Mouse (Mus musculus) midbrain, postnatal 0 days (tissue): ENCODE data around the gene Ccdc184. TPM values are rescaled to one million over a fixed set of nuclear protein-coding genes. Genes with fewer than 3 reads are reported as not detected.

Source experiments
- ATAC-seq: fragments of 200-750 bp; cut with Nextera tagmentation; 2 replicates; pipeline ENCODE4 v1.8.0; 2017; ENCODE audit warnings: moderate number of reproducible peaks, mild to moderate bottlenecking, moderate TSS enrichment, moderate library complexity; ENCODE audit not compliant: low FRiP score
- DNase-seq: peaks from one replicate; pipeline ENCODE4 v3.0.0-alpha.2; 2015; ENCODE audit warnings: low spot score
- H3K27ac ChIP-seq: fragments of 300-500 bp; sonication (generic); 2 replicates; pipeline ENCODE4 v1.5.1; 2014; ENCODE audit warnings: low read depth, mild to moderate bottlenecking, low read length, mixed read lengths
- H3K27me3 ChIP-seq: fragments of 300-500 bp; sonication (generic); 2 replicates; pipeline ENCODE4 v1.6.1; 2014; ENCODE audit warnings: low read length, control low read depth, mixed read lengths; ENCODE audit not compliant: insufficient read depth
- H3K36me3 ChIP-seq: fragments of 300-500 bp; sonication (generic); 2 replicates; pipeline ENCODE4 v1.6.1; 2014; ENCODE audit warnings: low read length, control low read depth, mixed read lengths; ENCODE audit not compliant: insufficient read depth
- H3K4me1 ChIP-seq: fragments of 300-500 bp; sonication (generic); 2 replicates; pipeline ENCODE4 v1.6.1; 2014; ENCODE audit warnings: mild to moderate bottlenecking, control low read depth, antibody characterized with exemption, low read length, mixed read lengths; ENCODE audit not compliant: insufficient read depth
- H3K4me2 ChIP-seq: fragments of 300-500 bp; sonication (generic); 2 replicates; pipeline ENCODE4 v1.6.1; 2014; ENCODE audit warnings: low read depth, mild to moderate bottlenecking, low read length, mixed read lengths; ENCODE audit not compliant: poor library complexity, severe bottlenecking
- H3K4me3 ChIP-seq: fragments of 300-500 bp; sonication (generic); 2 replicates; pipeline ENCODE4 v1.5.1; 2014; ENCODE audit warnings: low read depth, mild to moderate bottlenecking, low read length, moderate library complexity
- H3K9ac ChIP-seq: fragments of 300-500 bp; sonication (generic); replicated peaks from 2 replicates; pipeline ENCODE4 v1.6.1; 2014; ENCODE audit warnings: mild to moderate bottlenecking, low read length, moderate library complexity, mixed read lengths; ENCODE audit not compliant: poor library complexity, severe bottlenecking
- H3K9me3 ChIP-seq: fragments of 300-500 bp; sonication (generic); 2 replicates; pipeline ENCODE4 v1.6.1; 2016; ENCODE audit warnings: low read length, control low read depth
- CTCF ChIP-seq: IDR thresholded peaks from 2 replicates; pipeline ENCODE4 v1.5.1; 2016; ENCODE audit warnings: antibody characterized with exemption, mild to moderate bottlenecking
- WGBS: fragments of 180-500 bp; shearing (Covaris S2); extraction: QIAGEN DNeasy Blood & Tissue Kit; methylation state at CpG from one replicate; pipeline ENCODE4 v1.1.7; 2014; 5-methylcytosine and 5-hydroxymethylcytosine counted together
- polyA plus RNA-seq: library from polyadenylated mRNA; unstranded; fragments of >200 nt; fragmentation: Nextera tagmentation; extraction: Ambion mirVana; gene quantifications from 2 replicates; pipeline ENCODE4 v1.2.1, GENCODE M21; 2015
- total RNA-seq: library from RNA; depleted of rRNA; stranded (reverse); fragments of >200 nt; gene quantifications from 2 replicates; pipeline ENCODE4 v1.2.3, GENCODE M21; 2014

The Ccdc184 gene
- total and polyA plus RNA-seq, 2 experiments from 2014 or later = 127 to 132 TPM

DNA sequence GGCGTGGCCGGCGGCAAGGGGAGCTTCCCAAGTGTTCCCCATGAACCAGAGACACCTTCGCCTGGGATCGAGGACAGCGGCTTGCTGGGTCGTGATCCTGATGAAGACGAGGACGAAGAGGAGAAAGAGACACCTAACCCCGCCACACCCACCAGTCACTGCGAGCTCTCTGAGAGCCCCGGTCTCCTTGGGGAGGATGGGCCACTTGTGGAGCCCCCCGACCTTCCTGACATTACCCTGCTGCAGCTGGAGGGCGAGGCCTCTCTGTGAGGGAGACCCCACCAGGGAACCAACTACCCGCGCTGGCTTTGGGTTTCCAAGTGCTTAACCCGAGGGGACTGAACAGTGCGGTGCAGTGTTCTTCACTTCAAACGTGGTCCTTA lies 1.7 kb downstream of the Ccdc184 start:
- Histone ChIP-seq H3K4me1 (0 out of 2 replicates have a peak, but pooled peaks cover 11% of the 10 kb centered on the region), H3K27me3 (no peaks in the 10 kb centered on the region), H3K36me3 (no peaks in the 10 kb centered on the region), H3K4me2 (peak overlapping the region; percentile 84), H3K27ac (no peak overlapping the region), H3K4me3 (peak overlapping the region; percentile 66), H3K9ac (peak overlapping the region; percentile 81), H3K9me3 (no peaks in the 10 kb centered on the region)
- 3% methylated on average over 19 of the region's 19 CpGs for WGBS
- no peak for DNase-seq
- TF ChIP-seq CTCF = no peak
- ATAC-seq = no peak

GRCm38 (mm10) chr15:98170365-98170764 lies 3.4 kb downstream of the Ccdc184 start:
- 0 out of 2 replicates have a peak, but pooled peaks cover 11% of the 10 kb centered on the region for H3K4me1 ChIP-seq
- no peak overlapping the region; the same call in 1 of the 2 replicates for H3K9ac ChIP-seq
- DNase-seq = peak; percentile 75
- no peaks in the 10 kb centered on the region for H3K27me3 ChIP-seq
- H3K27ac ChIP-seq = no peak overlapping the region
- H3K36me3 ChIP-seq = no peaks in the 10 kb centered on the region
- H3K9me3 ChIP-seq = no peaks in the 10 kb centered on the region
- peak; percentile 21; the same call in 1 of the 2 replicates for ATAC-seq
- peak overlapping the region; percentile 66 for H3K4me3 ChIP-seq
- peak overlapping the region; percentile 84 for H3K4me2 ChIP-seq
- WGBS = 27% methylated on average over 7 of the region's 7 CpGs
- TF ChIP-seq CTCF = peak; percentile 27

DNA sequence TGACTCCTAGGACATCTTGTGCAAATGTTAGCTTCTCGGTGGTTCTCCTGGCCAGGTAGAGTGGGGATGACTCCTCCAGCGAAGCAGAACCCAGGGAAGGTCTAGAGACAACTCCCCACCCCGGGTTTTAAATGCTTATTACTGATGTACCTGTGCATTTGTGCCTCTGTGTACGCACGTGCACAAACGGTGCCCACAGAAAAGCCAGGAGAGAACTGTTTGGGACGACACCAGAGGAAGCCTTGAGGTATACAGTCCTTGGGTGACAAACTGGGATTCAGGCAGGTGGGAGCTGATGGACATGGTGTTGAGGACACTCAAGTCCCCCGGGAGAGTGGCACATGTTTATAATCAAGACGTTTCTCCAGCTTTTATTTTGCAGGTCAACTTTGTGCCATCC lies 4.0 kb downstream of the Ccdc184 start:
- H3K4me1 ChIP-seq = 0 out of 2 replicates have a peak, but pooled peaks cover 11% of the 10 kb centered on the region
- H3K9me3 ChIP-seq = no peaks in the 10 kb centered on the region
- no peaks in the 10 kb centered on the region for H3K27me3 ChIP-seq
- 78% methylated on average over 9 of the region's 9 CpGs for WGBS
- DNase-seq = no peak
- H3K4me2 ChIP-seq = peak overlapping the region; percentile 84
- TF ChIP-seq CTCF = no peak
- H3K27ac ChIP-seq = no peak overlapping the region
- no peak for ATAC-seq
- H3K9ac ChIP-seq = no peak overlapping the region; the same call in 1 of the 2 replicates
- H3K36me3 ChIP-seq = no peaks in the 10 kb centered on the region
- peak overlapping the region; percentile 66 for H3K4me3 ChIP-seq

GRCm38 (mm10) chr15:98172113-98172512 lies 5.2 kb downstream of the Ccdc184 start:
- DNase-seq = no peak
- no peaks in the 10 kb centered on the region for H3K36me3 ChIP-seq
- H3K9ac ChIP-seq = no peak overlapping the region
- no peaks in the 10 kb centered on the region for H3K9me3 ChIP-seq
- 0 out of 2 replicates have a peak, but pooled peaks cover 7% of the 10 kb centered on the region for H3K4me1 ChIP-seq
- H3K4me2 ChIP-seq = peak overlapping the region; percentile 22; the same call in 1 of the 2 replicates
- ATAC-seq = no peak
- H3K27ac ChIP-seq = no peak overlapping the region
- no peaks in the 10 kb centered on the region for H3K27me3 ChIP-seq
- no peak for TF ChIP-seq CTCF
- WGBS = 74% methylated on average over 5 of the region's 5 CpGs
- no peak overlapping the region for H3K4me3 ChIP-seq

DNA sequence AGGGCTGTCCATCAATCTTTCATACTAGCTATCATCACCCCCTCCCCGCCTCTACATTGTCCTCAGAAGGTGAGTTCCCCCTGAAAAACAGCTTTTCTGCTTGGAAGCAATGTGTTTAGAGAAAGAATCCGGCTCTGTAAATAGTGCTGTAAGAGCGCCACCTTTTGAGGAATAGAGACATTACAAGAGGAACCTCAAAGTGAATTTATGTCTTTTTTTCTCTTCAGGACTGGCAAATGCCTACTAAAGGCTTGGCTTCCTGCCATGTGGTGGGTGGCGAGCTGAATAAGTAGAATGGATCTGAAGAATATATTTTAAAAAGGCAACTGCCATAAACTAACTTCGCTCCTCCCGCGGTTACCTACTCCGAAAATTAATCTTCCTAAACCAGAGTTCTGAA lies 6.9 kb downstream of the Ccdc184 start:
- no peak overlapping the region for H3K4me3 ChIP-seq
- 26% methylated on average over 8 of the region's 8 CpGs for WGBS
- peak; percentile 84 for TF ChIP-seq CTCF
- H3K4me2 ChIP-seq = no peak overlapping the region
- ATAC-seq (no peak), DNase-seq (peak; percentile 88)
- no peaks in the 10 kb centered on the region for H3K27me3 ChIP-seq
- H3K36me3 ChIP-seq = no peaks in the 10 kb centered on the region
- H3K27ac ChIP-seq = no peak overlapping the region
- no peak overlapping the region for H3K9ac ChIP-seq
- H3K4me1 ChIP-seq = 0 out of 2 replicates have a peak, but pooled peaks cover 7% of the 10 kb centered on the region
- no peaks in the 10 kb centered on the region for H3K9me3 ChIP-seq

GRCm38 (mm10) chr15:98177320-98177719 lies 10.4 kb downstream of the Ccdc184 start:
- Histone ChIP-seq H3K27me3 (no peaks in the 10 kb centered on the region), H3K9ac (no peak overlapping the region), H3K9me3 (no peaks in the 10 kb centered on the region), H3K36me3 (no peaks in the 10 kb centered on the region), H3K4me1 (0 out of 2 replicates have a peak, but pooled peaks cover 3% of the 10 kb centered on the region), H3K4me3 (no peak overlapping the region), H3K4me2 (no peak overlapping the region), H3K27ac (no peak overlapping the region)
- 84% methylated on average over 3 of the region's 3 CpGs for WGBS
- DNase-seq = no peak
- ATAC-seq = no peak
- TF ChIP-seq CTCF = no peak
